Mouse (Mus musculus) forebrain, embryonic 12.5 days (tissue): ENCODE results near the gene Scarb1. TPM values are rescaled to one million over a fixed set of nuclear protein-coding genes. Genes with fewer than 3 reads are reported as not detected.

Experiments
- ATAC-seq: fragments of 200-750 bp; cut with Nextera tagmentation; 2 replicates; pipeline ENCODE4 v1.8.0; 2017; ENCODE audit warnings: moderate TSS enrichment; ENCODE audit not compliant: low FRiP score
- H3K27ac ChIP-seq: fragments of 300-500 bp; sonication (generic); 2 replicates; pipeline ENCODE4 v1.5.1; 2016; ENCODE audit warnings: mild to moderate bottlenecking
- H3K27me3 ChIP-seq: fragments of 300-500 bp; sonication (generic); 2 replicates; pipeline ENCODE4 v1.6.1; 2016; ENCODE audit warnings: mild to moderate bottlenecking
- H3K36me3 ChIP-seq: fragments of 300-500 bp; sonication (generic); replicated peaks from 2 replicates; pipeline ENCODE4 v1.6.1; 2016; ENCODE audit warnings: mild to moderate bottlenecking
- H3K4me1 ChIP-seq: fragments of 300-500 bp; sonication (generic); 2 replicates; pipeline ENCODE4 v1.6.1; 2016
- H3K4me2 ChIP-seq: fragments of 300-500 bp; sonication (generic); 2 replicates; pipeline ENCODE4 v1.6.1; 2016; ENCODE audit warnings: mild to moderate bottlenecking, moderate library complexity
- H3K4me3 ChIP-seq: fragments of 300-500 bp; sonication (generic); replicated peaks from 2 replicates; pipeline ENCODE4 v1.5.1; 2016; ENCODE audit warnings: mild to moderate bottlenecking
- H3K9ac ChIP-seq: fragments of 300-500 bp; sonication (generic); 2 replicates; pipeline ENCODE4 v1.6.1; 2016; ENCODE audit warnings: mild to moderate bottlenecking
- H3K9me3 ChIP-seq: fragments of 300-500 bp; sonication (generic); 2 replicates; pipeline ENCODE4 v1.6.1; 2016
- WGBS: fragments of 180-500 bp; shearing (Covaris S2); methylation state at CpG from one replicate; pipeline ENCODE4 v1.1.7; 2016; 5-methylcytosine and 5-hydroxymethylcytosine counted together
- polyA plus RNA-seq: library from polyadenylated mRNA; unstranded; fragments of >200 nt; fragmentation: Nextera tagmentation; extraction: Ambion mirVana; gene quantifications from 2 replicates; pipeline ENCODE4 v1.2.1, GENCODE M21; 2016

Scarb1 gene
- polyA plus RNA-seq, 1 experiment from 2014 or later: 38.7 TPM

GRCm38 (mm10) chr5:125287053-125287655 is 53.7 kb downstream of the Scarb1 start:
- Histone ChIP-seq H3K27ac (no peak overlapping the region), H3K27me3 (no peaks in the 10 kb centered on the region), H3K4me1 (peaks cover 12% of the 10 kb centered on the region), H3K36me3 (peaks cover 23% of the 10 kb centered on the region), H3K4me3 (no peak overlapping the region), H3K9me3 (no peaks in the 10 kb centered on the region), H3K4me2 (no peak overlapping the region), H3K9ac (no peak overlapping the region)
- WGBS: 93% methylated on average over 9 of the region's 9 CpGs
- no peak for ATAC-seq

GRCm38 (mm10) chr5:125286090-125286489 is 54.8 kb downstream of the Scarb1 start:
- H3K9ac ChIP-seq: no peak overlapping the region
- no peak overlapping the region for H3K27ac ChIP-seq
- H3K9me3 ChIP-seq: no peaks in the 10 kb centered on the region
- H3K27me3 ChIP-seq: no peaks in the 10 kb centered on the region
- no peak for ATAC-seq
- peaks cover 19% of the 10 kb centered on the region for H3K36me3 ChIP-seq
- no peak overlapping the region for H3K4me2 ChIP-seq
- H3K4me1 ChIP-seq: peaks cover 12% of the 10 kb centered on the region
- WGBS: 93% methylated on average over 11 of the region's 11 CpGs
- H3K4me3 ChIP-seq: no peak overlapping the region

DNA sequence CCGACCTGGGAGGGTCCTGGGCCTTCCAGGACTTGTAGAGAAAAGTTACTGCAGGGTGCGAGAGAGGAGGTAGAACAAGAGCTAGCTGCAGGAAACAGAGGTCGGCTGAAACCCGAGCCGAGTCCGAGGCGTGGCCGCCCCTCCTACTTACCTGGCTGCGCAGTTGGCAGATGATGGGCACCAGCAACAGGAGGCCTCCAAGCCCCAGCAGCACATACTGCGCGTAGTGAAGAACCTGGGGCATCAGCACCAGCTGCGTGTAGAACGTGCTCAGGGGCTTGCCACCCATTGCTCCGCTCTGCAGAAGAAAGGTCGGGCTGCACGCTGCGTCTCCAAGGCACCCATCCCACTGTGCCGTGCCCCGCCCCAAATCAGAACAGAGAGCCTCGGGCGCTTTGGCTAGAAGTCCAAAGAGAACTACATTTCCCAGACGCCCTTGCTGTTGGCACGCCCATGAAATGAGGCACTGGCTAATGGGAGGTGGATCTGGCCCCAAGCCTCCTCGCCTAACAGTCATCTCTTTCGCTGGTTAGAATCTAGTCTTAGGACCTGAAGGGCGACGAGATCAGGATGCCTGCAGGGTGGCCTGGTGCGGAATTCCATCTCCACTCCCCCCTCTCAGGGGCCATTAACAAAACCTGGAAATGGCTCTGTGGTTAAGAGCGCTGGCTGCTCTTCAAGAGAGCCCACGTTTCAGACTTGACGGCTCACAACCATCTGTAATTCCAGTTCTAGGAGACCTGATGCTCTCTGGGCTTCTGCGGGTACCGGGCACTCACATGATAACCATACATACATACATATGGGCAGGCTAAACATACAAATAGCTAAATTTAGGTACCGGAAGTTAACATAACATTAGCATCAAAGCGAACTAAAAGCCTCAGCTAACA is 56.9 kb downstream of the Scarb1 start:
- no peaks in the 10 kb centered on the region for H3K27me3 ChIP-seq
- ATAC-seq: peak; percentile 87
- H3K4me3 ChIP-seq: peak overlapping the region; percentile 32
- H3K36me3 ChIP-seq: peaks cover 19% of the 10 kb centered on the region
- H3K4me2 ChIP-seq: peak overlapping the region; percentile 62
- H3K9me3 ChIP-seq: no peaks in the 10 kb centered on the region
- H3K4me1 ChIP-seq: peaks cover 18% of the 10 kb centered on the region
- peak overlapping the region; percentile 44; the same call in 1 of the 2 replicates for H3K9ac ChIP-seq
- H3K27ac ChIP-seq: peak overlapping the region; percentile 31; the same call in 1 of the 2 replicates
- WGBS: 14% methylated on average over 35 of the region's 35 CpGs

DNA sequence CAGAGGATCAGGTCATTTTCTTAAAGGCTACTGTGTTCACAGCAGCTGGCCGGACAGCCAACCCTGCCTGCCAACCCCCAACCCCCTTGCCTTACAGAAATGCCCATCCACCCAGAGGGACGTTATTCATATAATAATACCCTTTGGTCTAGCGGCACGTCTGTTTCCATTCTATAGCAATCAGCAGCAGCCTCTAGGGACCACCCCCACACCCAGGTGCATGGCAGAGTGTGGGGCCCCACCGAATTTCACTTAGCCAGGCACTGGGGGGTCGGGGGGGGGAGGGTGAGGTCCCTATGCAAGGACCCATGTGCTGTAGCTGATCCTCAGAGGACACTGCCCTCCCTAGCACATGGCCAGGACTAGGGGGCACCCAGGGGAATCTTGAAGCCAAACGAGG is 61.7 kb downstream of the Scarb1 start:
- peaks cover 17% of the 10 kb centered on the region for H3K4me1 ChIP-seq
- no peaks in the 10 kb centered on the region for H3K9me3 ChIP-seq
- H3K9ac ChIP-seq: no peak overlapping the region
- 45% methylated on average over 7 of the region's 7 CpGs for WGBS
- no peak overlapping the region for H3K4me3 ChIP-seq
- no peak overlapping the region for H3K27ac ChIP-seq
- H3K4me2 ChIP-seq: no peak overlapping the region
- ATAC-seq: no peak
- no peaks in the 10 kb centered on the region for H3K27me3 ChIP-seq
- no peaks in the 10 kb centered on the region; the same call in 1 of the 2 replicates for H3K36me3 ChIP-seq

- Histone ChIP-seq H3K36me3 (no peaks in the 10 kb centered on the region; the same call in 1 of the 2 replicates), H3K9me3 (no peaks in the 10 kb centered on the region), H3K27ac (no peak overlapping the region), H3K9ac (no peak overlapping the region), H3K27me3 (no peaks in the 10 kb centered on the region), H3K4me2 (no peak overlapping the region), H3K4me3 (no peak overlapping the region), H3K4me1 (peaks cover 15% of the 10 kb centered on the region)
- no peak for ATAC-seq
- WGBS: 37% methylated on average over 6 of the region's 6 CpGs
These were observed 62.6 kb downstream of the Scarb1 start for GRCm38 (mm10) chr5:125278314-125278713.

DNA sequence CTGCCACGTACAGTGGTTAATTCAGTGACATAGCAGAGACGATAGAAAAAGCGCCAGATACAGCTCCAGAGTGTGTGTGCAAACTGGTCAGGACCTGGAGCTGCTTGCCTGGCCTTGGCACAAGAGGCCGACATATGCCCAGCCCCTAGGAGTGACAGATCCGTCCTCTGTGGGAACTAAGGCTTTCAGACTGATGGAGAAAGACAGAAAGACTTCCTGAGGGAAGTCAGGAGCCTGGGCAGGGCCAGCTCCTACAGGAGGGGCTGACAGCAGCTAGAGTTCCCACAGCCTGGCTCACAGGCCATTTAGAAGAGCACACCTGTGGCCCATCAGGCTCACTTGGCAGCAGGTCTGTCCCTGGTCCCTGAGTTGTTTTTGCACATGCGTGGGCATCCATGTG is 63.6 kb downstream of the Scarb1 start:
- no peak overlapping the region for H3K27ac ChIP-seq
- no peaks in the 10 kb centered on the region; the same call in 1 of the 2 replicates for H3K36me3 ChIP-seq
- H3K4me1 ChIP-seq: peaks cover 15% of the 10 kb centered on the region
- H3K9ac ChIP-seq: no peak overlapping the region
- no peaks in the 10 kb centered on the region for H3K27me3 ChIP-seq
- no peaks in the 10 kb centered on the region for H3K9me3 ChIP-seq
- ATAC-seq: no peak
- WGBS: 90% methylated on average over 6 of the region's 6 CpGs
- H3K4me3 ChIP-seq: no peak overlapping the region
- H3K4me2 ChIP-seq: no peak overlapping the region

- Histone ChIP-seq H3K9ac (no peak overlapping the region), H3K9me3 (no peaks in the 10 kb centered on the region), H3K4me3 (no peak overlapping the region), H3K4me1 (peaks cover 15% of the 10 kb centered on the region), H3K27me3 (no peaks in the 10 kb centered on the region), H3K36me3 (no peaks in the 10 kb centered on the region; the same call in 1 of the 2 replicates), H3K4me2 (no peak overlapping the region), H3K27ac (no peak overlapping the region)
- ATAC-seq: no peak
- WGBS: 63% methylated on average over 4 of the region's 4 CpGs
These were observed 64.1 kb downstream of the Scarb1 start for GRCm38 (mm10) chr5:125276765-125277164.

DNA sequence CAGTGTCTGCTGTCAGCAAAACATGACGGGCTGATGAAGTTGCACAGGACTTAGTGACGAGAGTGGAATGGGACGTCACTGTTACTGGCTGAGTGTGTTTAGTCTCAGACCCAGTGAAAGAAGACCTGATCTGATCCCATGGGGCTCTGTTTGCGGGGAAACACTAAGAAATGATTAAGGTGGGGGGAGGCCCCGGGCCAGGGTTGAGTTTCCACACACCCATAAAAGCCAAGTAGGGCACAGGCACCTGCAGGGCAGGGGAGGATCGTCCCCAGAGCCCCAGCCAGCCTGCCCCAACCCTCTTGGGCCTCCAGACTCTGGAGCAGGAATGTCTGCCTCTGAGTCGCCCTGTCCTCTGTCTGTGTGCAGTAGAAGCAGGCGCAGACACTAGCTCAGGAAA is 65.6 kb downstream of the Scarb1 start:
- ATAC-seq: no peak
- H3K36me3 ChIP-seq: no peaks in the 10 kb centered on the region; the same call in 1 of the 2 replicates
- H3K4me3 ChIP-seq: no peak overlapping the region
- H3K4me2 ChIP-seq: no peak overlapping the region
- no peaks in the 10 kb centered on the region for H3K9me3 ChIP-seq
- H3K9ac ChIP-seq: no peak overlapping the region
- no peaks in the 10 kb centered on the region for H3K27me3 ChIP-seq
- 82% methylated on average over 8 of the region's 8 CpGs for WGBS
- peaks cover 23% of the 10 kb centered on the region for H3K4me1 ChIP-seq
- H3K27ac ChIP-seq: peak overlapping the region; percentile 13; the same call in 1 of the 2 replicates

GRCm38 (mm10) chr5:125274773-125275172 is 66.1 kb downstream of the Scarb1 start:
- H3K9ac ChIP-seq: no peak overlapping the region
- no peak for ATAC-seq
- H3K27me3 ChIP-seq: no peaks in the 10 kb centered on the region
- no peak overlapping the region for H3K27ac ChIP-seq
- no peak overlapping the region for H3K4me3 ChIP-seq
- peaks cover 23% of the 10 kb centered on the region for H3K4me1 ChIP-seq
- no peaks in the 10 kb centered on the region for H3K9me3 ChIP-seq
- H3K4me2 ChIP-seq: no peak overlapping the region
- 93% methylated on average over 3 of the region's 3 CpGs for WGBS
- H3K36me3 ChIP-seq: no peaks in the 10 kb centered on the region; the same call in 1 of the 2 replicates

DNA sequence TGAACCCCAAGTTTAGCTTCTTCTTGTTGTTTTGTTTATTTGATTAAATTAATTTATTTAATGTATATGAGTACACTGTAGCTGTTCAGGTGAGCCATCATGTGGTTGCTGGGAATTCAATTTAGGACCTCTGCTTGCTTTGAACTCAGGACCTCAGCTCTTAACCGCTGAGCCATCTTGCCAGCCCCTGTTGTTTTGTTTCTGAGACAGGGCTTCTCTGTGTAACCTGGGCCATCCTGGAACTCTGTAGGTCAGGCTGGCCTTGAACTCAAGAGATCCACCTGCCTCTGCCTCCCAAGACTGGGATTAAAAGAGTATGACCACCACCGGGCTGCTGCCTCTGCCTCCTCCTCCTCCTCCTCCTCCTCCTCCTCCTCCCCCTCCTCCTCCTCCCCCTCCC is 66.7 kb downstream of the Scarb1 start:
- Histone ChIP-seq H3K36me3 (no peaks in the 10 kb centered on the region; the same call in 1 of the 2 replicates), H3K9ac (no peak overlapping the region), H3K4me2 (no peak overlapping the region), H3K4me1 (peaks cover 19% of the 10 kb centered on the region), H3K27ac (peak overlapping the region; percentile 56; the same call in 1 of the 2 replicates), H3K27me3 (no peaks in the 10 kb centered on the region), H3K4me3 (no peak overlapping the region), H3K9me3 (no peaks in the 10 kb centered on the region)
- ATAC-seq: no peak
- 83% methylated on average over 2 of the region's 2 CpGs for WGBS

DNA sequence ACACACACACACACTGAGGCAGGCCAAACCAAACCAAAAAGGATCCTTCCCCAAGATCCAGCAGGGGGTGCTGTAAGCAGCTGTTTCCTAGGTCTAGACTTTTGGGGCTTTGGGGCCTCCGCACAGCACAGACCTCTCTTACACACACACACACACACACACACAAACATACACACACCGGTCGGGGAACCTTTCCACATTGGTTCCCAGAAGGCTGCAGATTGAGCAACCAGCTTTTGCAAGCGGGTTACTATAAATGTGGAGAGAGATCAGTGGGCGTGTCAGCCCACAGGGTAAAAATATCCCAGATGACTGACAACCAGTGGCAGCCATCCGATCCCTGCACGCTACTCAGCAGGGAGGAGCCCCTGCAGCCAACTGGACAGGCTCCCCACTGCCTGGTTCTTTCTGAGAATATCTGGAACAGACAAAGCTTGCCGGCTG is 67.2 kb downstream of the Scarb1 start:
- 28% methylated on average over 8 of the region's 8 CpGs for WGBS
- H3K36me3 ChIP-seq: no peaks in the 10 kb centered on the region; the same call in 1 of the 2 replicates
- H3K27me3 ChIP-seq: 0 out of 2 replicates have a peak, but pooled peaks cover 4% of the 10 kb centered on the region
- no peaks in the 10 kb centered on the region for H3K9me3 ChIP-seq
- H3K4me1 ChIP-seq: peaks cover 17% of the 10 kb centered on the region
- no peak for ATAC-seq
- H3K4me2 ChIP-seq: no peak overlapping the region
- no peak overlapping the region for H3K9ac ChIP-seq
- H3K27ac ChIP-seq: peak overlapping the region; percentile 56; the same call in 1 of the 2 replicates
- H3K4me3 ChIP-seq: no peak overlapping the region

- 84% methylated on average over 10 of the region's 10 CpGs for WGBS
- Histone ChIP-seq H3K4me2 (no peak overlapping the region), H3K4me1 (peaks cover 26% of the 10 kb centered on the region), H3K4me3 (no peak overlapping the region), H3K27ac (no peak overlapping the region), H3K27me3 (0 out of 2 replicates have a peak, but pooled peaks cover 5% of the 10 kb centered on the region), H3K36me3 (no peaks in the 10 kb centered on the region; the same call in 1 of the 2 replicates), H3K9me3 (no peaks in the 10 kb centered on the region), H3K9ac (no peak overlapping the region)
- no peak for ATAC-seq
These were observed 68.5 kb downstream of the Scarb1 start for GRCm38 (mm10) chr5:125272231-125272988.
